ENCODE assay signal across 13 mouse cellular contexts in the genomic region with DNA sequence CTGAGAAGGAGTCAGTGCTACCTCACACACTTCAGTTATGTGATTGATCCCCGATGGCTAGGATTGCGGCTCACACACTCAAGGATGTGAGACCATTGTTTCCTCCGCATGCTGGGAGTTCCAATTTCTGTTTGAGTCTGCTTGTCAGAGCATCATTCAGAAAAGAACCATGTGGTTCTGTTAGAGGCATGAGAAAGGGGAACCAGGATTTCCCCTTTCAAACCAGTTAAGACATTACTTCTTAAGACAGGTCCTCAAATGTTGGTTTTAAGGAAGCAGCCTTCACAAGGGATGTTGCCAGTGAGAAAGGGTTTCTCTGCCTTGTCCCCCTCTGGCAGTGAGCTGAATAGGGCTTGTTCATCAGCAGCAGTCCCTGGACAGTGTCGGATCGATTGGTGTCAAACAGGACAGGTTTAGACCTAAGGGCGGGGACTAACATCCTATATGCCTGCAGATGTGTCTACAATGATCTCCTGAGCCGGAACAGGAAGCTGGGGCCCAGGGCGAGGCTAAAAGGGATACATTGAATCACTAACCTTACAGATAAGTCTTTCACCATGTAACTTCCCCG. TPM values are rescaled to one million over a fixed set of nuclear protein-coding genes. Genes with fewer than 3 reads are reported as not detected.
DNase-seq lines count a peak whose midpoint lies in the region; ATAC-seq and TF ChIP-seq lines count a peak whose summit lies in the region.
"Had no signal": no experiment of that assay in that cellular context is flagged by ENCODE, and none has a peak within 500 bp of the region (broad histone marks: within the 10 kb centered on the region; RNA-seq: fewer than 3 reads in every experiment).

No protein-coding gene starts in this region.

- H3K27ac ChIP-seq in thymus, adult 2 months (ENCODE audit: control insufficient read depth, insufficient read depth, low read length), result no peak overlapping the region
- no peak overlapping the region for H3K27ac ChIP-seq in forebrain, embryonic 10.5 days
- H3K27ac ChIP-seq: hindbrain, embryonic 14.5 days; neural tube, embryonic 12.5 days had no signal

- H3K9me3 ChIP-seq in forebrain, embryonic 10.5 days, result no peaks in the 10 kb centered on the region
- H3K9me3 ChIP-seq: heart, embryonic 12.5 days; neural tube, embryonic 12.5 days had no signal

- 36% methylated on average over 9 of the region's 9 CpGs for WGBS in thymus, adult 2 months
- WGBS in forebrain, embryonic 10.5 days, result 89% methylated on average over 9 of the region's 9 CpGs

- H3K4me1 ChIP-seq in thymus, adult 2 months (replicated peaks; ENCODE audit: control insufficient read depth, insufficient read depth, low read length), result peaks cover 5% of the 10 kb centered on the region
- no peaks in the 10 kb centered on the region for H3K4me1 ChIP-seq in forebrain, embryonic 10.5 days
- H3K4me1 ChIP-seq: neural tube, embryonic 12.5 days had no signal

- no peaks in the 10 kb centered on the region for H3K27me3 ChIP-seq in thymus, adult 2 months (ENCODE audit: control insufficient read depth, insufficient read depth, low read length)
- no peaks in the 10 kb centered on the region for H3K27me3 ChIP-seq in forebrain, embryonic 10.5 days (ENCODE audit: poor library complexity, severe bottlenecking)
- H3K27me3 ChIP-seq: heart, embryonic 12.5 days; neural tube, embryonic 12.5 days had no signal

- peak; percentile 50 for DNase-seq in thymus, postnatal 0 days (ENCODE audit: low spot score)
- DNase-seq in thymus, adult 2 months, result no peak
- DNase-seq in monocyte, adult 2 months (ENCODE audit: low read depth in 1 of 2, low spot score in 2 of 2), result peak; percentile 69 to 79
- peak; percentile 56 for DNase-seq in thymus, postnatal 4 days
- no peak for DNase-seq in left cerebral cortex, adult 18-20 months (ENCODE audit: low spot score in 2 of 2)
- no peak for DNase-seq in forebrain, embryonic 10.5 days (ENCODE audit: extremely low spot score, low spot score)
- DNase-seq in ovary, postnatal 10 days (ENCODE audit: low spot score), result no peak
- DNase-seq: cerebellum, adult 8-10 months; kidney, postnatal 25 days had no signal

- H3K4me3 ChIP-seq in thymus, adult 2 months (ENCODE audit: control insufficient read depth, insufficient read depth, low read length), result no peak overlapping the region
- no peak overlapping the region for H3K4me3 ChIP-seq in forebrain, embryonic 10.5 days
- H3K4me3 ChIP-seq: heart, embryonic 12.5 days; neural tube, embryonic 12.5 days had no signal

- TF ChIP-seq POLR2A in thymus, adult 2 months (IDR thresholded peaks at IDR 0.05; ENCODE audit: control insufficient read depth, extremely low read depth, insufficient read depth, low read length, poor library complexity), result no peak

- no peaks in the 10 kb centered on the region for H3K36me3 ChIP-seq in thymus, adult 2 months (ENCODE audit: control insufficient read depth, insufficient read depth, low read length)
- no peaks in the 10 kb centered on the region for H3K36me3 ChIP-seq in forebrain, embryonic 10.5 days (replicated peaks)
- H3K36me3 ChIP-seq: heart, embryonic 12.5 days; neural tube, embryonic 12.5 days had no signal

- no peak for TF ChIP-seq CTCF in thymus, adult 2 months (IDR thresholded peaks at IDR 0.05; ENCODE audit: borderline replicate concordance, control insufficient read depth, extremely low read depth, insufficient read depth, low read length, poor library complexity)

- ATAC-seq in inflammation-experienced regulatory T-cells, adult 6 months, result peak; percentile 62

RNA-seq across cellular contexts. Expression of a gene that starts 41.1 kb away (rescaled TPM):
- polyA plus RNA-seq in thymus, postnatal 0 days (2015; fragmentation: Nextera tagmentation; extraction: Ambion mirVana), result 1.5 TPM in 2 replicates
- polyA plus RNA-seq in thymus, adult 2 months (2012; rRNA removed), result 2.7 and 2.9 TPM in 2 replicates
- 1 to 10 TPM in 1 of 3 experiments, under 1 TPM in 2; 0.46 to 1.5 (median 0.54) TPM for polyA plus RNA-seq in inflammation-experienced regulatory T-cells, adult 6 months (2017; shearing (Covaris generic))
- 1 to 10 TPM; 1.8 to 2.1 TPM for total RNA-seq in left cerebral cortex, adult 18-20 months (2021)
- polyA plus RNA-seq in forebrain, embryonic 10.5 days (2016; fragmentation: Nextera tagmentation; extraction: Ambion mirVana), result 0.15 and 0.36 TPM in 2 replicates

Comparison
In these comparisons a context has a peak if more than half of its experiments do, and no peak if none do; other contexts are left out.
1. DNase-seq: peak in thymus, postnatal 0 days (single experiment), monocyte, adult 2 months (2 of 2) and thymus, postnatal 4 days (single experiment); none in thymus, adult 2 months (single experiment), left cerebral cortex, adult 18-20 months (0 of 2), forebrain, embryonic 10.5 days (single experiment) and ovary, postnatal 10 days (single experiment).